Mouse (Mus musculus) kidney, adult 9 months (tissue): ENCODE results near the gene Zim1.

Experiments used
- DNase-seq: peaks from one replicate; pipeline ENCODE4 v3.0.0; 2022

Gene Zim1

GRCm38 (mm10) chr7:6650526-6650925 is 45.7 kb downstream of the Zim1 start:
- no peak for DNase-seq

- no peak for DNase-seq
Measured at GRCm38 (mm10) chr7:6645821-6646220, 50.4 kb downstream of the Zim1 start.

- DNase-seq, result no peak
Measured at GRCm38 (mm10) chr7:6638076-6638475, 58.2 kb downstream of the Zim1 start.

GRCm38 (mm10) chr7:6636741-6637140 is 59.5 kb downstream of the Zim1 start:
- no peak for DNase-seq

- no peak for DNase-seq
Measured at GRCm38 (mm10) chr7:6635831-6636230, 60.4 kb downstream of the Zim1 start.
